ENCODE assay signal across 23 mouse cellular contexts in the genomic region with DNA sequence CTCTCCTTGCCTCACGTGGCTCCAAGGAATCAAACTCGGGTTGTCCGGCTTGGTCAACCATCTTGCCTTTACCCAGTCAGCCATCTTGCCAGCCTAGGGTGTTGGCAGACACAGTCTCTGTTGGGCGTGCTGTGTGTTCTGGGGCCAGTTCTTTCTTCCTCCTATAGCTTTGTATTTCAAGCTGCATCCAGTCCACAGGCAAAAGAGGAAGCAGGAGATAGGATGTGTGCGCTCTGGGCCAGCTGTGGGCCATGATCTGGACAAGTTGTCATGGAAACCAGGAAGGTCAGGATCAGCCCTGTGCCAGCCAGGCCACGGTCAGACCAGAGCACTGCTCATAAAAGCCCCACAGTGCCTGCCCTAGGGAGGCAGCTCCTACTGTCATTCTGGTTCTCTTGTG.
DNase-seq lines count a peak whose midpoint lies in the region; ATAC-seq lines count a peak whose summit lies in the region.
"Had no signal": no experiment of that assay in that cellular context is flagged by ENCODE, and none has a peak within 500 bp of the region (broad histone marks: within the 10 kb centered on the region; RNA-seq: fewer than 3 reads in every experiment).

No protein-coding gene starts in this region.

- no peak for DNase-seq in cerebellum, postnatal 36 days
- DNase-seq in MEL-GATA-1-ER (ENCODE audit: extremely low read depth, low read depth) = peak; percentile 56
- no peak for DNase-seq in adipocyte (ENCODE audit: low spot score)
- no peak for DNase-seq in urinary bladder, postnatal 36 days (ENCODE audit: low spot score in 2 of 2)
- DNase-seq: cerebellum, adult 11 months; cerebellum, postnatal 10 days; gastrocnemius, postnatal 36 days; heart, postnatal 14 days; layer of hippocampus, postnatal 36 days; right cerebral cortex, postnatal 4 days had no signal

- H3K27me3 ChIP-seq in hindbrain, embryonic 16.5 days (replicated peaks; ENCODE audit: control insufficient read depth, insufficient read depth, low read length) = no peaks in the 10 kb centered on the region
- no peaks in the 10 kb centered on the region for H3K27me3 ChIP-seq in hindbrain, embryonic 13.5 days
- H3K27me3 ChIP-seq: lung, embryonic 15.5 days had no signal

- no peak overlapping the region for H3K4me2 ChIP-seq in hindbrain, embryonic 16.5 days (ENCODE audit: low read length)
- H3K4me2 ChIP-seq in hindbrain, embryonic 13.5 days = no peak overlapping the region
- H3K4me2 ChIP-seq: heart, embryonic 12.5 days; lung, embryonic 15.5 days; neural tube, embryonic 12.5 days had no signal

- no peak overlapping the region for H3K4me3 ChIP-seq in hindbrain, embryonic 16.5 days (ENCODE audit: low read length)
- H3K4me3 ChIP-seq in hindbrain, embryonic 13.5 days = no peak overlapping the region
- H3K4me3 ChIP-seq: erythroblast, embryonic 14.5 days; heart, embryonic 12.5 days; lung, embryonic 15.5 days; megakaryocyte, embryonic 14.5 days; neural tube, embryonic 12.5 days had no signal

- ATAC-seq in cerebellum, adult (ENCODE audit: insufficient number of reproducible peaks, low FRiP score, low TSS enrichment) = 0 out of 2 replicates have a peak, but pooled peaks have one; percentile 18
- ATAC-seq in hindbrain, embryonic 16.5 days = 0 out of 2 replicates have a peak, but pooled peaks have one; percentile 3
- no peak for ATAC-seq in hindbrain, embryonic 13.5 days (ENCODE audit: low FRiP score)
- ATAC-seq in hematopoietic stem cell, adult 5-6 weeks (replicated peaks in 1 of 2; ENCODE audit: insufficient read depth in 1 of 2, low FRiP score in 2 of 2, low TSS enrichment in 1 of 2, low read depth in 1 of 2, poor library complexity in 2 of 2, severe bottlenecking in 2 of 2) = peak; percentile 27 to 50; a peak in 2 of 4 replicates
- ATAC-seq: forebrain, embryonic 14.5 days had no signal

- WGBS in hindbrain, embryonic 16.5 days = 84% methylated on average over 6 of the region's 6 CpGs
- 82% methylated on average over 6 of the region's 6 CpGs for WGBS in hindbrain, embryonic 13.5 days

- H3K36me3 ChIP-seq in hindbrain, embryonic 16.5 days (ENCODE audit: control insufficient read depth, insufficient read depth, low read length) = no peaks in the 10 kb centered on the region
- no peaks in the 10 kb centered on the region for H3K36me3 ChIP-seq in hindbrain, embryonic 13.5 days
- H3K36me3 ChIP-seq: G1E; heart, embryonic 12.5 days; lung, embryonic 15.5 days; neural tube, embryonic 12.5 days had no signal

- H3K9ac ChIP-seq in hindbrain, embryonic 16.5 days (ENCODE audit: low read depth, low read length) = no peak overlapping the region
- H3K9ac ChIP-seq in hindbrain, embryonic 13.5 days = no peak overlapping the region
- H3K9ac ChIP-seq: heart, embryonic 12.5 days; liver, embryonic 14.5 days; lung, embryonic 15.5 days; neural tube, embryonic 12.5 days had no signal

- no peak overlapping the region for H3K27ac ChIP-seq in hindbrain, embryonic 16.5 days (ENCODE audit: low read depth, low read length)
- no peak overlapping the region for H3K27ac ChIP-seq in hindbrain, embryonic 13.5 days
- H3K27ac ChIP-seq: liver, embryonic 14.5 days; lung, embryonic 15.5 days; neural tube, embryonic 12.5 days; stomach, postnatal 0 days had no signal

- H3K9me3 ChIP-seq in hindbrain, embryonic 16.5 days (ENCODE audit: control insufficient read depth, low read length) = no peaks in the 10 kb centered on the region
- no peaks in the 10 kb centered on the region for H3K9me3 ChIP-seq in hindbrain, embryonic 13.5 days
- H3K9me3 ChIP-seq: heart, embryonic 12.5 days; lung, embryonic 15.5 days; megakaryocyte, embryonic 14.5 days; neural tube, embryonic 12.5 days had no signal

- H3K4me1 ChIP-seq in hindbrain, embryonic 16.5 days (ENCODE audit: control insufficient read depth, insufficient read depth, low read depth, low read length) = peaks cover 4% of the 10 kb centered on the region
- H3K4me1 ChIP-seq in hindbrain, embryonic 13.5 days (replicated peaks) = peaks cover 7% of the 10 kb centered on the region; the same call in 1 of the 2 replicates
- H3K4me1 ChIP-seq: heart, embryonic 12.5 days; lung, embryonic 15.5 days; neural tube, embryonic 12.5 days had no signal
